Mouse (Mus musculus) activated CD4-positive, CD25-positive, alpha-beta regulatory T cell, adult 9 weeks (primary cell): Measurements from ENCODE around the gene Adam26b. TPM values are rescaled to one million over a fixed set of nuclear protein-coding genes. Genes with fewer than 3 reads are reported as not detected.

Source experiments
- polyA plus RNA-seq: library from polyadenylated mRNA; unstranded; fragments of 100-300 nt; shearing (Covaris generic); gene quantifications from one replicate; pipeline ENCODE4 v1.2.1, GENCODE M21; 2017

The Adam26b gene
- not detected for polyA plus RNA-seq

GRCm38 (mm10) chr8:43528006-43528405, at the start of gene Adam26b:
Adam26b (minus strand) TSS chr8:43528106.

GRCm38 (mm10) chr8:43576607-43577006, 48.7 kb upstream of the Adam26b start, which contains the start of gene Adam26a:
Adam26a (minus strand) TSS chr8:43576707.

Other genes with a start within 250 kb of the Adam26b start
- gene Zfp42, start 221.1 kb downstream of the Adam26b start, polyA plus RNA-seq, result not detected
- not detected for gene Adam26a, start 48.6 kb upstream of the Adam26b start, polyA plus RNA-seq
- not detected for gene Gm5346, start 99.2 kb upstream of the Adam26b start, polyA plus RNA-seq
- gene Adam34, start 181.9 kb upstream of the Adam26b start, polyA plus RNA-seq, result not detected